Mouse (Mus musculus) splenic B cell, adult 2 months (primary cell): ENCODE measurements around the gene Nktr.

Experiments
- DNase-seq: peaks from one replicate; pipeline ENCODE4 v3.0.0-alpha.2; 2011; ENCODE audit warnings: low read depth, low spot score
- H3K27me3 ChIP-seq: 2 replicates; pipeline ENCODE4 v1.6.1; 2012; ENCODE audit warnings: mild to moderate bottlenecking, low read length, moderate library complexity, mixed read lengths; ENCODE audit not compliant: control insufficient read depth, poor library complexity, insufficient read depth, severe bottlenecking
- H3K36me3 ChIP-seq: 2 replicates; pipeline ENCODE4 v1.6.1; 2012; ENCODE audit warnings: mild to moderate bottlenecking, low read length, moderate library complexity, mixed read lengths; ENCODE audit not compliant: control insufficient read depth, poor library complexity, insufficient read depth, severe bottlenecking

Gene Nktr

DNA sequence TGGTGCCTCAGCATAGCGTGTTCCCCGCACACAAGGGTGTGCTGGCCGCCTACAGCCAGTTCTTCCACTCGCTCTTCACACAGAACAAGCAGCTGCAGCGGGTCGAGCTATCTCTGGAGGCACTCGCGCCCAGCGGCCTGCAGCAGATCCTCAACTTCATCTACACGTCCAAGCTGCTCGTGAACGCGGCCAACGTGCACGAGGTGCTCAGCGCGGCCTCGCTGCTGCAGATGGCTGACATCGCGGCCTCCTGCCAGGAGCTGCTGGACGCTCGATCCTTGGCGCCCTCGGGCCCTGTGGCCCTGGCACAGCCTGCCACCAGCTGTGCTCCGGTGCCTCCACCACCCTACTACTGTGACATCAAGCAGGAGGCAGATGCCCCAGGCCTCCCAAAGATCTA lies 43.8 kb downstream of the Nktr start:
- H3K27me3 ChIP-seq: no peaks in the 10 kb centered on the region

DNA sequence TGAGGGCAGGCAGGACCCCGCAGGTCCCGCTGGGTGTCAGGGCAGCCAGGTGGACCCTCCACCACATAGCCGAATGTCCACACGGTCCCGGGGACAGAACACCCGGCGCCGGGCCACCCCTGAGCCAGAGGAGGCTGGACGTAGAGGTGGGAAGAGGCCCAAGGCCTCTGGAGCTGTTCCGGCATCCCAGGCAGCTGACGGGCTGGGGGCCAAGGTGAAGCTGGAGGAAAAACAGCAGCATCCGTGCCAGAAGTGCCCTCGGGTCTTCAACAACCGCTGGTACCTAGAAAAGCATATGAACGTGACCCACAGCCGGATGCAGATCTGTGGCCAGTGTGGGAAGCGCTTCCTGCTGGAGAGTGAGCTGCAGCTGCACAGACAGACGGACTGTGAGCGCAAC lies 44.7 kb downstream of the Nktr start:
- DNase-seq: no peak
- Histone ChIP-seq H3K36me3 (no peaks in the 10 kb centered on the region), H3K27me3 (no peaks in the 10 kb centered on the region)

More for the DNA sequence above, 43.8 kb downstream of the Nktr start:
- no peak for DNase-seq
- H3K36me3 ChIP-seq: no peaks in the 10 kb centered on the region

DNA sequence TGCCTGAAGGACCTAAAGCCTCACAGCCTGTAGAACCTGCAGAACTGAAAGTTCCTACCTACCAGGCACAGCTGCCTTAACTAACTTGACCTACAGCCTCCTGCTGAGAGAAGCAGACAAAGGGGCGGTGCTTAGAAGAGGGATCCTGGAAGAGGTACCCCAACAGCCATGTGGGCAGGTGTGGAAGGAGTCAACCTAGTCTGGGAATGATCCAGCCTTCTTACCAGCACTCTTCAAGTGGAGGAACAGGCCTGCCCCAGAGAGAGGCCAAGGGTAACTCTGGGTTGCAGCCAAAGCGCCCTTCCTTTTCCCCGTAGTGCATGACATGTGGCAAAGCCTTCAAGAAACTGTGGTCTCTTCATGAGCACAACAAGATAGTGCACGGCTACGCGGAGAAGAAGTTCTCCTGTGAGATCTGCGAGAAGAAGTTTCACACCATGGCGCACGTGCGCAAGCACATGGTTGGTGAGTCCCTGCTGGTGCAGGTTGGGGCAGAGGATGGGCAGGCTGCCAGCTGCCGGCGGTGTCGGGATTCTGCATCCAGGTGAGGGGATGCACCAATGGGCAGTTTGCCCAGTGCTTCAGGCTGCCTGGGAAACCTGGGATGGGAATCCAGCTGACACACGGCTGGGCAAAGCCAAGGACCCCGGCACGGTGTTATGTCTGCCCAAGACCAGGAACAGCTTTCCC lies 46.3 kb downstream of the Nktr start:
- DNase-seq: no peak
- H3K27me3 ChIP-seq: no peaks in the 10 kb centered on the region
- H3K36me3 ChIP-seq: no peaks in the 10 kb centered on the region

DNA sequence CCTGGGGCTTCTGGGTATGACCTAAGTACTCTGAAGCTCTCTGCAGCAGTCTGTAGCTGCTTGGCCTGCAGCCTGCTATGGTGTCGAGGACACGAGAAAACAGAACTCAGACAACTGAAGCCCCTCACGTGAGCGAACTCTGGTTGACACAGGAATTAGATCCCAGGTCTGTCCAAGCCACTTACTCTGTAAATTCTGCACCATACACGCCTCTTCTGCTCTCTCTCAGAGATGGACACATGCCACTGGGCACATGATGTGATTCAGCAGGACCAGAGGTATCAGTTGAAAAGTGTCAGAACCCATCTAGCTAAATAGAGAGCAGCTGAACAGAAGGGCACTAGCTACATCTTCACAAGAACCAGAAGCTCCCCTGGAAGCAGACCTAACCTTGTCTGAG lies 53.4 kb downstream of the Nktr start:
- no peaks in the 10 kb centered on the region for H3K36me3 ChIP-seq
- no peak for DNase-seq
- no peaks in the 10 kb centered on the region for H3K27me3 ChIP-seq

DNA sequence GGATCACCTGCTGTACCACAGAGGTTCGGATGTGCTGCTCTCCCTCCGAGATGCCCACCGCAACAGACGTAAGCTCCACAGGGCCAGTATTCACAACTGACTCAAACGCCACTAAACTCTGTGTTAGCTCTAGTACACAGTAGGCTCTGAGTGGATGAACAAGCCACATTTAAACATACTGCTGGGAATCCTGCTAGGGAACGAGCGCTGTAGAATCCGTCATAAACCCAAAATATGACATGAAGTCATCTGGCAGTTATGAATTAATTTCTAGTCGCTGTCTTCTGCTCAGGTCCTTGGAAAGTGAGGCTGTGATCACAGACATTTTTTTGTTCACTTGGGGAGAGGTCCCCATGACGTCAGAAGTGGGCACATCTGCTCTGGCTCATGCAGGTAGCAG lies 57.0 kb downstream of the Nktr start:
- no peaks in the 10 kb centered on the region for H3K27me3 ChIP-seq
- no peak for DNase-seq

DNA sequence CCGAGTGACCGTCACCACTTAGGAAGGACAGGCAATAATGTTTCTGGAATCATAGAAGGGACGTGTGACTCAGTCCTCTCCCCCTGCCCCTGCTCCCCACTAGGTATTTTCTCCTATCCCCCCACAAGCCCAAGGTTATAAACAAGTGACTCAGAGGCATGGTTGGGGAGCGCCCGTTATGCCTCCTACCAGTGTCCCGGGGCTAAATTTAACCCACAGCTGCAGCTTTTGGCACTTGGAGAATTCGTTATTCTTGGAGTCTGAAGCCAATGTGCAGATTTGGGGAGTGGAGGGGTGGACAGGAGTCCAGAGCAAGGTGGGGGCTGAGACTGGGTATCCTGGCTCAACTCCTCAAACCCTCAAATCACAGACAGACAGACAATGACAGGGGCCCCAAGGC lies 57.5 kb downstream of the Nktr start:
- H3K36me3 ChIP-seq: no peaks in the 10 kb centered on the region

More for the DNA sequence above, 57.0 kb downstream of the Nktr start:
- no peaks in the 10 kb centered on the region for H3K36me3 ChIP-seq

DNA sequence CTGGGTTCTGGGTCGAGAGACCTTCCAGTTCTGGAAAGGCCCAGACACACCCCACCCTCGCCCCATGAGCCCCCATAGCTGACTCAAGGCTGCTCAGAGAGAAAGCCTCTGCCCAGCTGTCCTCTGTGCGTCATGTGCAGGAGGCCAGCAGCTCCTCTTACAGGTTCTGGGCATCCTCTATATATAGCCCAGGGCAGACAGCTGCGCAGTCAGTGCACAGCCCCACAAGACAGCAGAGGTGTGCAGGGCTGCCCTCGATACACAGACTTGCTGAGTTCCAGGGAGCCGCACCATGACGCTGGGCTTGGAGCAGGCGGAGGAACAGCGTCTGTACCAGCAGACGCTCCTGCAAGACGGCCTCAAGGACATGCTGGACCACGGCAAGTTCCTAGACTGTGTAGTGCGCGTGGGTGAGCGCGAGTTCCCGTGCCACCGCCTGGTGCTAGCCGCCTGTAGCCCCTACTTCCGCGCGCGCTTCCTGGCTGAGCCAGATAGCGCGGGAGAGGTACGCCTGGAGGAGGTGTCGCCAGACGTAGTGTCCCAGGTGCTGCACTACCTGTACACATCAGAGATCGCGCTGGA lies 58.6 kb downstream of the Nktr start, which contains the start of gene Klhl40:
TSS of gene Klhl40 (plus strand) at position 124 of the 582 bp plus-strand sequence.
- no peaks in the 10 kb centered on the region for H3K36me3 ChIP-seq
- DNase-seq: no peak
- no peaks in the 10 kb centered on the region for H3K27me3 ChIP-seq

More for the DNA sequence above, 57.5 kb downstream of the Nktr start:
- no peak for DNase-seq
- no peaks in the 10 kb centered on the region for H3K27me3 ChIP-seq

DNA sequence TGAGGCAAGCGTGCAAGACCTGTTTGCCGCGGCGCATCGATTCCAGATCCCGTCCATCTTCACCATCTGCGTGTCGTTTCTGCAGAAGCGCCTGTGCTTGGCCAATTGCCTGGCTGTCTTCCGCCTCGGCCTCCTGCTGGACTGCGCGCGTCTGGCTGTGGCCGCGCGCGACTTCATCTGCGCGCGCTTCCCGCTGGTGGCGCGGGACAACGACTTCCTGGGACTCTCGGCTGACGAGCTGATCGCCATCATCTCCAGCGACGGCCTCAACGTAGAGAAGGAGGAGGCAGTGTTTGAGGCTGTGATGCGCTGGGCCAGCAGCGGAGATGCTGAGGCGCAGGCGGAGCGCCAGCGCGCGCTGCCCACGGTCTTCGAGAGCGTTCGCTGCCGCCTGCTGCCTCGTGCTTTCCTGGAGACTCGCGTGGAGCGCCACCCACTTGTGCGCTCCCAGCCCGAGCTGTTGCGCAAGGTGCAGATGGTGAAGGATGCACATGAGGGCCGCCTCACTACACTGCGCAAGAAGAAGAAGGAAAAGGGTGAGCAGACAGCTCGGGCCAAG lies 59.2 kb downstream of the Nktr start:
- H3K36me3 ChIP-seq: no peaks in the 10 kb centered on the region
- DNase-seq: no peak
- H3K27me3 ChIP-seq: no peaks in the 10 kb centered on the region

DNA sequence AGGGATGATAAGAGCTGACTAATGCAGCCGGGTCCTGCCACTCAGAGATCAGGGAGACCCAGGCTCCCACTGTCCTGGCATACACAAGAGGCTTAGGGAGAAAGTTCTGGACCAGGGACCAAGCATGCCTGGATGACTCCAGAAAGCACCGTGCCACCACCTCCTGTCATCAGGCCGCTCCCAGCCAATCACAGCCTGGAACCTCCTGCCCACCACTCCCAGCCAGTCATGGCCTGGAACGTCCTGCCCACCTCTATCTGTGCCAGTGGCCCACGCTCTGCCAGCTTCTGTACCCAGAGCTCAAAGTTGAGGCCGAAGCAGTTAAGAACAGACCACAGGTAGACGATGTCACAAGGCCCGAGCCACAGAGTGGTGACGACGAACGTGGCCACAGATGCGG lies 65.8 kb downstream of the Nktr start:
- Histone ChIP-seq H3K36me3 (no peaks in the 10 kb centered on the region), H3K27me3 (no peaks in the 10 kb centered on the region)
- DNase-seq: no peak

DNA sequence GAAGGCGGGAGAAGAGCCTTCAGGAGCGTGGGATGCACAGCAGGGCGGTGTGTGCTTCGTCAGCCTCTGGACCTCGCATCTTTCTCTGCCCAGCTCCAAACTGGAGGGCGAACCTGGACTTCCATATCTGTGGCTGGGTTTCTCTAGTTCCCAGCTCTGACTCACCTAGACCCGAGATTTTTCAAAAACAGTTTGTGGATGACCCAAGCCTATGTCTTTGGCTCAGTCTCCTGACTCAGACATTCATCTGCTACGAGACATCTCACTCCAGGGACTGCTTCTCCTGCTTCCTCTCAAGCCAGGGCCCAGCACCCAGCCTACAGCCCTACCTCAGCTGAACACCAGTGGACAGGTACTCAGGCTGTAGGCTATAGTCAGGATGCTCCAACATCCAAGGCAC lies 66.3 kb downstream of the Nktr start:
- DNase-seq: no peak
- Histone ChIP-seq H3K36me3 (no peaks in the 10 kb centered on the region), H3K27me3 (no peaks in the 10 kb centered on the region)

DNA sequence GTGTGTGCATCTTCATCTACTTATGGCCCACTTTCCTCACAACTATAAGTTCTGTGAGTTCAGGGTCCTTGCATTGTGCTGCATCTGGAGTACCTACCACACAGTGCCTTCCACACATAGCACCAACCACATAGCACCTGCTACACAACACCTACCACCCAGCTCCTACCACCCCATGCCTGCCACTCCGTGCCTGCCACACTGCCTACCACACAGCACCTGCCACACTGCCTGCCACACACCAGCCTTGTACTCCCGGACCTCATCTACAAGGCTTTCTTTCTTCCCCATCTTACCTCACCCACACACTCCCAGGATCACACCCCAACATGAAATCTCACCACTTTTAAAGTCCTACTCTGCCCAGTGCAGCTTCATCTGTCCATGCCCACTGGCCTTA lies 67.4 kb downstream of the Nktr start:
- H3K36me3 ChIP-seq: no peaks in the 10 kb centered on the region

DNA sequence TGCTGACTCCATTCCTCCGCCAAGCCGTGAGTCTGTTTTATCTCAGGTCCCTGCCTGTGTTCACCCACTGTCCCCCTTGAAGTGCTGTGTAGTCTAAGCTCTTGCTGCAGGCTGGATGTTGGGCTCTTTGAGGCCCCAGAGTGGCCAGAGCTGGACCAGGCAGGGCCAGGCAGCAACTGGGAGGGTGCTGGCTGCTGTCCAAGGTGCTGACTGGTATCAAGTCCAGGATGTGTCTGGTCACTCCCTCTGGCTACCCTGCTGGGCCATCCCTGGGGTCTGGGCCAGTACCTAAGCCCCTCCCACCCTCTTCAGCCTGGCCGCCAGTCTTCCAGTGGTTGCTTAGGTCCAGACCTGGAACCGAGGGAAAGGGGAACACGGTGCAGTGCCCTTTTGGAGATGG lies 72.2 kb downstream of the Nktr start:
- Histone ChIP-seq H3K36me3 (no peaks in the 10 kb centered on the region), H3K27me3 (no peaks in the 10 kb centered on the region)
- peak; percentile 37 for DNase-seq

More for the DNA sequence above, 67.4 kb downstream of the Nktr start:
- no peaks in the 10 kb centered on the region for H3K27me3 ChIP-seq
- no peak for DNase-seq

DNA sequence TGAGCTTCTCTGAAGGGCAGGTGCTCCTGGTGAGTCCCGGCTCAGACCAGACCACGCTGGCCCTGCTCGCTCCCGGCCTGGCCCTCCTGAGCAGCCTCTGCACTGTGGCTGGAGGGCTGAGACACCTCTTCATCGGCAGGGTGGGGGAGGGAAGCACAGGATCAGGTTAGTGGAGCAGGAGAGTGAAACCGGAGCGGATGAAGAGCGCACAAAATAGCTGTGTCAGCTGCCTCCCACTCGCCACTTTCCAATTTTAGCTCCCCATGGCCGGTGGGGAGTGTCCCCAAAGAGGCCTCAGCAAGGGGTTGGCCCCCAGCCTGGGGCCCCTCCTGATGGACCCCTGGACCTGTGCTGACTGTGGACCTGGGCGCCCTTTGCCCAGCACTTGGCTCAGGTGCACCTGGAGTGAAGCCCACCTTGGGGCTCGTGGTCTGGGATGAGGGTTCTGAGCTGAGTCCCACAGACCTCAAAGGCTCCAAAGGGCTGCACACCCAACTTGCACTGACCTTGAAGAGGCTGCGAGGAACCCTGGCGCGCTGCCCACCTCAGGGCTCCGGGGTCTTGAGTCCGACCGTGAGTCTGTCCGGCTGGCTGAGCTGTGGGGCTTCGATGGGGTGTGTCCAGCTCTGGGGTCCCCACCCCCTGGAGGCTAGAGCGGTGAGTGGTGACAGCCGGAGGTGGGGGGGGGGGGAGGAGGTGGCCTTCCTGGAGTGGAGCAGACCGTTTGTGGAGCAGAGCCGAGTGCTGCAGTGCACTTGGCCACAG lies 73.0 kb downstream of the Nktr start, which contains the start of gene Hhatl:
TSS of gene Hhatl (minus strand) at position 751 of the 765 bp plus-strand sequence.
- Histone ChIP-seq H3K27me3 (no peaks in the 10 kb centered on the region), H3K36me3 (no peaks in the 10 kb centered on the region)
- no peak for DNase-seq

DNA sequence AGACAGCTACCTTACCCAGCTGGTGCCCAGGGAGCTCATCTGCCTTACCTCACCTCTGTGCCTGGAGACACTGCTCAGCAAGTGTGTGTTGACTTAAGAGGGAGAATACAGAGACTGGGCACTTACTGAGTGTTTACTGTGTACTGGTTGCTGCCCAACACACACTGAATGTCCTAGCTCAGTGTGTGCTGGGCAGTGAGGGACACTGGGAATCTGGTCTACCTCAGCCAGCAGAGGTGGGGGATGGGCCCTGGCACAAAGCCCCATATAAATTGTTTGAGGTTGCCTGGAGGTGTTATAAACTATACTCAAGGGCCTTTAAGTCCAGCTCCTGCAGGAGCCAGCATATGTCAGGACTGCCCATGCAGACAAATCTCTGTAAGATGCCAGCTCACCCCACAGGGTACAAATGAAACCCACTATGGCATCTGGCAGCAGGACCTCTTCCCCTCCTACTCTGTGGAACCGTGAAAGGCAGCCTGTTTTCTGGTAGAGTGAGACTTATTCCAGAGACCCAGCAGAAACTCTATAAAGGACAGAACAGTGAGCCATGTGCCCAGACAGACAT lies 76.1 kb downstream of the Nktr start:
- H3K36me3 ChIP-seq: no peaks in the 10 kb centered on the region
- no peaks in the 10 kb centered on the region for H3K27me3 ChIP-seq
- no peak for DNase-seq

DNA sequence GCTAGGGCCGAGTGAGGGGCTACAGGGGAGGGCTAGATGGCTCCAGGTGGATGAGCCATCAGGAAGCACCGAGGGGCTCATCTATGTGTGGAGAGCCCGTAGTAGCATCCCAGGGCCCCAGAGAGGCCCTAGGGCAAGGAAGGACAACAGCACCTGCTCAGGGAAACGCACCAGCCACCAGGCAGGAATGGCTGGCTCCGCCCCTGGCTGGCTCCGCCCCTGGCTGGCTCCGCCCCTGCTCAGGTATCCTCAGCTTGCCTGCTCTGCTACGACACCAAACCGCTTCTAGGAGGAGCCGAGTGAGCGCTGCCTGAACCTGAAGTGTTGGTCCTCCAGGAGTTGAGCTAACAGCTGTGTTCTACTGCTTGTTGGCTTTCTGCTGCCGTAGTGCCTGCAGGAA lies 78.8 kb downstream of the Nktr start:
- DNase-seq: no peak
- H3K27me3 ChIP-seq: no peaks in the 10 kb centered on the region
- H3K36me3 ChIP-seq: no peaks in the 10 kb centered on the region
